ENCODE assay signal across 12 mouse cellular contexts in the genomic region with DNA sequence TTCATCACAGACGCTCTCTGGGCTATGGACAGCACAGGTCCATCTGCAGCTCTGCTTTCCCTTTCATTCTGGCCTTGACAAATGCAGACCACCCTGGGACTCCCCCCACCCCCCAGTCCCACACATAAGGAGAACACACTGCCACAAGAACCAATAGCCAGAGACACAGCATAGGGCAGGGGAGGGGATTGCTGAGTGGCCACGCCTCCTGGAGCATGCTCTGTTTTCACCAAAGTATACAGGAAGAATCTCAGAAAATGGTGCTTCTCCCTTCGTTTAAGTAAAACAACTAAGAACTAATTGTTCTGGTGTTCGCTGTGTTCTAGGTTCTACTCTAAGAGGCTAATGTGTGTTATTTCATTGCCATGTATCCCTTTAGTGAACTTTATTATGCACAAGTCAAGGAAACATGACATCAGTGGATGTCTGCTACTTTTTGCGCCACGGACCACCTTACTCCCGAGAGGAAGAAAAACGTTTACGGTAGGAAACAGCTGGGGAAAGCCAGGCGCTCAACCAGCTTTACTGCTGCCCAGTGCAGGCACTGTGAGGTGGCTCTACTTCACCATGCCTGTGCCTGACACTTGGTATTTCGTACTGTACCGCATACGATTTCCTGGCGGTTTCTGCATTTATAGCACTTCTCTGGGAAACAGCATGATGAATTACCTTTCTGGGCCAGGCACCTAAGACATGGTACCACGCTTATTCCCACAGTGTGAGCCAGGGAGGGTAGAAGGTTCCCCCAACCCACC. TPM values are rescaled to one million over a fixed set of nuclear protein-coding genes. Genes with fewer than 3 reads are reported as not detected.
DNase-seq lines count a peak whose midpoint lies in the region; ATAC-seq and TF ChIP-seq lines count a peak whose summit lies in the region.
"Had no signal": no experiment of that assay in that cellular context is flagged by ENCODE, and none has a peak within 500 bp of the region (broad histone marks: within the 10 kb centered on the region; RNA-seq: fewer than 3 reads in every experiment).

No protein-coding gene starts in this region.

- no peak for TF ChIP-seq CTCF in testis, adult 2 months (IDR thresholded peaks at IDR 0.05; ENCODE audit: control insufficient read depth, insufficient read depth, insufficient replicate concordance, low read depth, low read length)

- no peak for TF ChIP-seq POLR2A in testis, adult 2 months (IDR thresholded peaks at IDR 0.05; ENCODE audit: control insufficient read depth, low read depth, low read length)

- no peaks in the 10 kb centered on the region for H3K9me3 ChIP-seq in intestine, embryonic 14.5 days (ENCODE audit: control insufficient read depth, low read length)
- no peaks in the 10 kb centered on the region for H3K9me3 ChIP-seq in intestine, embryonic 16.5 days (ENCODE audit: control insufficient read depth, low read length)

- WGBS in intestine, embryonic 14.5 days = 51% methylated on average over 15 of the region's 15 CpGs
- 60% methylated on average over 15 of the region's 15 CpGs for WGBS in intestine, embryonic 16.5 days

- no peak for DNase-seq in intestine, embryonic 14.5 days (ENCODE audit: low spot score)
- no peak for DNase-seq in testis, postnatal 10 days (ENCODE audit: low spot score)
- peak; percentile 26 for DNase-seq in splenic B cell, adult 2 months (ENCODE audit: low read depth, low spot score)
- DNase-seq in cerebellum, adult 18-20 months = no peak
- DNase-seq in urinary bladder, postnatal 10 days (ENCODE audit: low spot score) = no peak
- DNase-seq: adrenal gland, postnatal 25 days; cerebellum, adult 8-10 months; gastrocnemius, postnatal 25 days; midbrain, embryonic 14.5 days had no signal

- H3K4me3 ChIP-seq in intestine, embryonic 14.5 days (ENCODE audit: low read depth, low read length) = no peak overlapping the region
- H3K4me3 ChIP-seq in intestine, embryonic 16.5 days (ENCODE audit: low read length) = no peak overlapping the region
- H3K4me3 ChIP-seq in testis, adult 2 months (ENCODE audit: control insufficient read depth, low read depth, low read length) = no peak overlapping the region

- peaks cover 10% of the 10 kb centered on the region; the same call in 1 of the 2 replicates for H3K4me1 ChIP-seq in intestine, embryonic 14.5 days (replicated peaks; ENCODE audit: control insufficient read depth, insufficient read depth, low read length)
- peaks cover 16% of the 10 kb centered on the region; the same call in 1 of the 2 replicates for H3K4me1 ChIP-seq in intestine, embryonic 16.5 days (ENCODE audit: control insufficient read depth, insufficient read depth, low read length)
- peaks cover 6% of the 10 kb centered on the region for H3K4me1 ChIP-seq in testis, adult 2 months (ENCODE audit: control insufficient read depth, insufficient read depth, low read length)

- H3K27me3 ChIP-seq in intestine, embryonic 14.5 days (replicated peaks; ENCODE audit: control insufficient read depth, insufficient read depth, low read length) = no peaks in the 10 kb centered on the region
- H3K27me3 ChIP-seq in intestine, embryonic 16.5 days (replicated peaks; ENCODE audit: control insufficient read depth, insufficient read depth, low read length) = no peaks in the 10 kb centered on the region
- no peaks in the 10 kb centered on the region for H3K27me3 ChIP-seq in testis, adult 2 months (ENCODE audit: control insufficient read depth, insufficient read depth, low read length)
- no peaks in the 10 kb centered on the region for H3K27me3 ChIP-seq in splenic B cell, adult 2 months (ENCODE audit: control insufficient read depth, insufficient read depth, low read length, poor library complexity, severe bottlenecking)

- H3K9ac ChIP-seq in intestine, embryonic 14.5 days (ENCODE audit: low read length) = no peak overlapping the region
- H3K9ac ChIP-seq in intestine, embryonic 16.5 days (ENCODE audit: low read depth, low read length) = no peak overlapping the region

- no peak overlapping the region for H3K27ac ChIP-seq in intestine, embryonic 14.5 days (ENCODE audit: low read depth)
- no peak overlapping the region for H3K27ac ChIP-seq in intestine, embryonic 16.5 days (ENCODE audit: low read length)
- peak overlapping the region; percentile 46 for H3K27ac ChIP-seq in testis, adult 2 months (ENCODE audit: control insufficient read depth, insufficient read depth, low read depth, low read length)

- no peak for ATAC-seq in intestine, embryonic 14.5 days (replicated peaks; ENCODE audit: low FRiP score, low TSS enrichment, low read depth)
- no peak for ATAC-seq in intestine, embryonic 16.5 days
- ATAC-seq in granulocyte monocyte progenitor cell, adult 5-6 weeks (replicated peaks; ENCODE audit: poor library complexity, severe bottlenecking) = peak; percentile 55

- H3K36me3 ChIP-seq in intestine, embryonic 14.5 days (ENCODE audit: control insufficient read depth, insufficient read depth, low read length) = peaks cover 6% of the 10 kb centered on the region
- no peaks in the 10 kb centered on the region for H3K36me3 ChIP-seq in intestine, embryonic 16.5 days (ENCODE audit: control insufficient read depth, insufficient read depth, low read length)
- no peaks in the 10 kb centered on the region for H3K36me3 ChIP-seq in testis, adult 2 months (ENCODE audit: control insufficient read depth, insufficient read depth, low read length)
- H3K36me3 ChIP-seq in splenic B cell, adult 2 months (ENCODE audit: control insufficient read depth, insufficient read depth, low read length, poor library complexity, severe bottlenecking) = no peaks in the 10 kb centered on the region

- peak overlapping the region; percentile 22; the same call in 1 of the 2 replicates for H3K4me2 ChIP-seq in intestine, embryonic 14.5 days (ENCODE audit: low read length)
- no peak overlapping the region; the same call in 1 of the 2 replicates for H3K4me2 ChIP-seq in intestine, embryonic 16.5 days (ENCODE audit: low read depth, low read length)

RNA-seq across cellular contexts. Expression of a gene that starts 7.2 kb away (rescaled TPM):
- polyA plus RNA-seq in intestine, embryonic 14.5 days (2014; fragmentation: Nextera tagmentation; extraction: Ambion mirVana) = 41.4 and 44.6 TPM in 2 replicates
- 5.2 and 6.1 TPM in 2 replicates for polyA plus RNA-seq in intestine, embryonic 16.5 days (2015; fragmentation: Nextera tagmentation; extraction: Ambion mirVana)
- polyA plus RNA-seq in testis, adult 2 months (2012; rRNA removed) = 10.0 and 11.3 TPM in 2 replicates
- 17.8 and 19.6 TPM in 2 replicates for total RNA-seq in granulocyte monocyte progenitor cell, adult 5-6 weeks (2014; fragmentation: Nextera tagmentation)
- 19.5 and 27.4 TPM in 2 replicates for total RNA-seq in granulocyte monocyte progenitor cell, adult 5-6 weeks (2017)
